Mouse (Mus musculus) CD4-positive, CD25-positive, alpha-beta regulatory T cell, adult 2 months (primary cell): ENCODE data around the gene Nell1.
"Not testable (repeated sequence)": the region's sequence is repeated elsewhere in the genome, so short reads cannot be mapped to it uniquely, and the experiment has no call there.

Experiments
- DNase-seq: peaks from one replicate; pipeline ENCODE4 v3.0.0-alpha.2; 2012; ENCODE audit warnings: low read depth, low spot score

Nell1 gene

GRCm38 (mm10) chr7:49974841-49975440, at the start of gene Nell1:
Gene Nell1 (plus strand): TSS chr7:49974864.
- no peak for DNase-seq

GRCm38 (mm10) chr7:49928571-49928970, 46.1 kb upstream of the Nell1 start:
- no peak for DNase-seq

- no peak for DNase-seq
These were observed 44.7 kb upstream of the Nell1 start for GRCm38 (mm10) chr7:49929999-49930398.

- not testable (repeated sequence) for DNase-seq
These were observed 41.1 kb upstream of the Nell1 start for GRCm38 (mm10) chr7:49933386-49934115.

GRCm38 (mm10) chr7:49936821-49937220, 37.8 kb upstream of the Nell1 start:
- no peak for DNase-seq

- no peak for DNase-seq
These were observed 32.6 kb upstream of the Nell1 start for GRCm38 (mm10) chr7:49942023-49942422.

- DNase-seq, result no peak
These were observed 32.2 kb upstream of the Nell1 start for GRCm38 (mm10) chr7:49942490-49942889.

- no peak for DNase-seq
These were observed 28.0 kb upstream of the Nell1 start for GRCm38 (mm10) chr7:49946691-49947090.

- DNase-seq, result peak; percentile 18
These were observed 21.0 kb upstream of the Nell1 start for GRCm38 (mm10) chr7:49953546-49954181.

- DNase-seq, result no peak
These were observed 19.8 kb upstream of the Nell1 start for GRCm38 (mm10) chr7:49954834-49955233.

- no peak for DNase-seq
These were observed 17.5 kb upstream of the Nell1 start for GRCm38 (mm10) chr7:49957142-49957541.

GRCm38 (mm10) chr7:49963764-49964163, 10.9 kb upstream of the Nell1 start:
- no peak for DNase-seq

- DNase-seq, result no peak
These were observed 5.1 kb upstream of the Nell1 start for GRCm38 (mm10) chr7:49969516-49969915.

GRCm38 (mm10) chr7:49975441-49976121, 917 bp downstream of the Nell1 start:
- DNase-seq, result no peak

- DNase-seq, result no peak
These were observed 7.0 kb downstream of the Nell1 start for GRCm38 (mm10) chr7:49981511-49982227.

- no peak for DNase-seq
These were observed 10.0 kb downstream of the Nell1 start for GRCm38 (mm10) chr7:49984698-49985097.

GRCm38 (mm10) chr7:49985947-49986346, 11.3 kb downstream of the Nell1 start:
- DNase-seq, result no peak

GRCm38 (mm10) chr7:49999321-49999720, 24.7 kb downstream of the Nell1 start:
- DNase-seq, result no peak

- no peak for DNase-seq
These were observed 30.6 kb downstream of the Nell1 start for GRCm38 (mm10) chr7:50005268-50005667.

- DNase-seq, result no peak
These were observed 60.8 kb downstream of the Nell1 start for GRCm38 (mm10) chr7:50035187-50036153.
